ENCODE assay signal across 8 mouse cellular contexts in genomic region chr14:61360131-61360980, GRCm38 (mm10). TPM values are rescaled to one million over a fixed set of nuclear protein-coding genes. Genes with fewer than 3 reads are reported as not detected.
A peak's percentile ranks its signal among the peaks of the same experiment; 100 is the strongest.
DNase-seq lines count a peak whose midpoint lies in the region; ATAC-seq and TF ChIP-seq lines count a peak whose summit lies in the region.

Gene Ebpl, minus strand, starts transcription at chr14:61360439.

- H3K4me1 ChIP-seq in cortical plate, adult 2 months (ENCODE audit: control insufficient read depth, insufficient read depth, low read length), result no peaks in the 10 kb centered on the region

- no peak for TF ChIP-seq CTCF in cortical plate, adult 2 months (IDR thresholded peaks at IDR 0.05; ENCODE audit: extremely low read depth, insufficient read depth, low read length)

- peak; percentile 61 for TF ChIP-seq POLR2A in cortical plate, adult 2 months (IDR thresholded peaks at IDR 0.05; ENCODE audit: extremely low read depth, insufficient read depth, low read length)

- peak; percentile 95 for DNase-seq in gastrocnemius, postnatal 10 days
- peak; percentile 78 to 95 for DNase-seq in left cerebral cortex, postnatal 10 days (ENCODE audit: extremely low spot score in 1 of 2, low spot score in 2 of 2)
- DNase-seq in right cerebral cortex, postnatal 25 days, result peak; percentile 92
- DNase-seq in urinary bladder, postnatal 4 days (ENCODE audit: low spot score in 2 of 2), result peak; percentile 89 to 92

- intact Hi-C loops in left cerebral cortex, postnatal 10 days (cut with DNase I), result no loop called here

- no peak within 1 kb of the TSS for H3K27ac ChIP-seq in cortical plate, adult 2 months (ENCODE audit: insufficient read depth, low read length)

- ATAC-seq in activated CD4-positive, CD25-positive, alpha-beta regulatory T cell, adult 4 months, result peak; percentile 91
- peak; percentile 94 for ATAC-seq in inflammation-experienced regulatory T-cells, adult 6 months
- ATAC-seq in megakaryocyte-erythroid progenitor cell, adult 5-6 weeks (replicated peaks; ENCODE audit: low FRiP score, low TSS enrichment, poor library complexity, severe bottlenecking), result peak; percentile 97

- peak within 1 kb of the TSS; percentile 46 for H3K4me3 ChIP-seq in cortical plate, adult 2 months (ENCODE audit: insufficient read depth, low read length)

RNA-seq across cellular contexts. Expression of gene Ebpl, which starts in this region (rescaled TPM):
- polyA plus RNA-seq in activated CD4-positive, CD25-positive, alpha-beta regulatory T cell, adult 4 months (2017; shearing (Covaris generic)), result 10 to 100 TPM in 1 of 2 experiments, 1 to 10 TPM in 1; 6.7 to 10.3 TPM
- polyA plus RNA-seq in cortical plate, adult 2 months (2012; rRNA removed), result 3.9 and 4.0 TPM in 2 replicates
- total RNA-seq in gastrocnemius, postnatal 10 days (2021), result 1 to 10 TPM; 2.7 to 3.4 TPM
- 10 to 100 TPM in 2 of 3 experiments, 1 to 10 TPM in 1; 8.3 to 13.0 (median 10.1) TPM for polyA plus RNA-seq in inflammation-experienced regulatory T-cells, adult 6 months (2017; shearing (Covaris generic))
- total RNA-seq in left cerebral cortex, postnatal 10 days (2021), result 1 to 10 TPM; 5.4 to 6.4 TPM
- 2.6 and 3.4 TPM in 2 replicates for total RNA-seq in megakaryocyte-erythroid progenitor cell, adult 5-6 weeks (2014; fragmentation: Nextera tagmentation)
- 1.8 and 2.7 TPM in 2 replicates for total RNA-seq in megakaryocyte-erythroid progenitor cell, adult 5-6 weeks (2017)
